7 mouse cellular contexts compared by ENCODE assay signal in the genomic region with DNA sequence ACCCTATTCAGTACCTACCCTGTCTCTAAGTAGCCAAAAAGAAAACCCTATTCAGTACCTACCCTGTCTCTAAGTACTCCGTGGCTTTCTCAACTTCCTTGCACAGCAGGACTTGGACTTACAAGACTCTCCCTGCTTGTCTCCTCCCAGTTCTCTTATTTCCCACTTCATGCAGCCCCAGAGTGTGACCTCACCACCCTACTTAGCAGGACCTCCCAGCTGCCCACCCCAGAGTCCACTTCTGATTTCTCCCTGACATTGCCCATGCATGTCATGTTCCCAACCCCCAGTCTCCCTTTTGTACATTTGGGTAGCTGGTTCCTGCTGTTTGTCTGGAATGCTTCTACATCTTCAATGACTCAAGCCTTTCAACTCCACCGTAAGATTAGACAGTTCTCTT. TPM values are rescaled to one million over a fixed set of nuclear protein-coding genes. Genes with fewer than 3 reads are reported as not detected.
DNase-seq lines count a peak whose midpoint lies in the region; ATAC-seq and TF ChIP-seq lines count a peak whose summit lies in the region.

No protein-coding gene starts in this region.

- peak overlapping the region; percentile 75 for H3K4me3 ChIP-seq in embryonic facial prominence, embryonic 15.5 days (replicated peaks)
- peak overlapping the region; percentile 91 for H3K4me3 ChIP-seq in hindbrain, postnatal 0 days (ENCODE audit: low read length)
- H3K4me3 ChIP-seq in macrophage (ENCODE audit: inconsistent target) = peak overlapping the region; percentile 69

- 2% methylated on average over 2 of the region's 2 CpGs for WGBS in embryonic facial prominence, embryonic 15.5 days
- 2% methylated on average over 2 of the region's 2 CpGs for WGBS in hindbrain, postnatal 0 days
- 0% methylated on average over 2 of the region's 2 CpGs for WGBS in macrophage (ENCODE audit: missing documents)

- no peaks in the 10 kb centered on the region for H3K27me3 ChIP-seq in embryonic facial prominence, embryonic 15.5 days
- H3K27me3 ChIP-seq in hindbrain, postnatal 0 days (ENCODE audit: insufficient read depth, low read length) = no peaks in the 10 kb centered on the region

- H3K4me2 ChIP-seq in embryonic facial prominence, embryonic 15.5 days (replicated peaks) = peak overlapping the region; percentile 85
- peak overlapping the region; percentile 98 for H3K4me2 ChIP-seq in hindbrain, postnatal 0 days (ENCODE audit: low read depth, low read length)

- H3K9me3 ChIP-seq in embryonic facial prominence, embryonic 15.5 days (replicated peaks) = no peaks in the 10 kb centered on the region
- H3K9me3 ChIP-seq in hindbrain, postnatal 0 days (ENCODE audit: low read length) = no peaks in the 10 kb centered on the region

- peaks cover 74% of the 10 kb centered on the region for H3K79me2 ChIP-seq in macrophage (ENCODE audit: inconsistent target)

- DNase-seq in thymus, postnatal 14 days = peak; percentile 27
- no peak for DNase-seq in thymus, postnatal 0 days (ENCODE audit: low spot score)
- peak; percentile 26 for DNase-seq in hindbrain, postnatal 0 days (ENCODE audit: low spot score)
- DNase-seq in layer of hippocampus, postnatal 10 days (ENCODE audit: low spot score in 2 of 2) = no peak

- H3K4me1 ChIP-seq in embryonic facial prominence, embryonic 15.5 days = peaks cover 37% of the 10 kb centered on the region
- no peaks in the 10 kb centered on the region for H3K4me1 ChIP-seq in hindbrain, postnatal 0 days (ENCODE audit: insufficient read depth, low read length)

- TF ChIP-seq CTCF in hindbrain, postnatal 0 days (IDR thresholded peaks at IDR 0.05; ENCODE audit: low read depth) = no peak

- peak overlapping the region; percentile 100 for H3K27ac ChIP-seq in embryonic facial prominence, embryonic 15.5 days (replicated peaks)
- H3K27ac ChIP-seq in hindbrain, postnatal 0 days = peak overlapping the region; percentile 100; the same call in 1 of the 2 replicates
- H3K27ac ChIP-seq in macrophage = peak overlapping the region; percentile 95

- ATAC-seq in embryonic facial prominence, embryonic 15.5 days (ENCODE audit: insufficient number of reproducible peaks, low FRiP score, low TSS enrichment, low read depth) = no peak
- ATAC-seq in hindbrain, postnatal 0 days = no peak
- no peak for ATAC-seq in monocyte, adult 5-6 weeks (replicated peaks; ENCODE audit: insufficient number of reproducible peaks, low FRiP score, low TSS enrichment, poor library complexity, severe bottlenecking)

- H3K36me3 ChIP-seq in embryonic facial prominence, embryonic 15.5 days = peaks cover 5% of the 10 kb centered on the region; the same call in 1 of the 2 replicates
- no peaks in the 10 kb centered on the region for H3K36me3 ChIP-seq in hindbrain, postnatal 0 days (ENCODE audit: insufficient read depth, low read length)
- no peaks in the 10 kb centered on the region for H3K36me3 ChIP-seq in macrophage (ENCODE audit: inconsistent target)

- H3K9ac ChIP-seq in embryonic facial prominence, embryonic 15.5 days = peak overlapping the region; percentile 91
- H3K9ac ChIP-seq in hindbrain, postnatal 0 days (replicated peaks; ENCODE audit: low read length) = peak overlapping the region; percentile 95; the same call in 1 of the 2 replicates

RNA-seq across cellular contexts. Expression of gene Brd2, which starts 1.1 kb away (rescaled TPM):
- polyA plus RNA-seq in thymus, postnatal 0 days (2015; fragmentation: Nextera tagmentation; extraction: Ambion mirVana) = 98.3 and 107 TPM in 2 replicates
- 118 and 122 TPM in 2 replicates for polyA plus RNA-seq in embryonic facial prominence, embryonic 15.5 days (2015; fragmentation: Nextera tagmentation; extraction: Ambion mirVana)
- 180 and 195 TPM in 2 replicates for total RNA-seq in hindbrain, postnatal 0 days (2014; rRNA removed)
- polyA plus RNA-seq in hindbrain, postnatal 0 days (2015; fragmentation: Nextera tagmentation; extraction: Ambion mirVana) = 101 and 108 TPM in 2 replicates
- 1,000 to 10,000 TPM in 10 of 26 experiments, 100 to 1,000 TPM in 16; 551 to 1,905 (median 901) TPM for total RNA-seq in macrophage (2018; cell fraction: chromatin; rRNA removed)
- 100 to 1,000 TPM; 172 to 417 (median 260) TPM for total RNA-seq in macrophage (2018; cell fraction: cytosol; rRNA removed)
- total RNA-seq in macrophage (2018; cell fraction: nucleus; rRNA removed) = 1,000 to 10,000 TPM in 5 of 26 experiments, 100 to 1,000 TPM in 21; 415 to 1,213 (median 670) TPM
- 130 to 435 TPM (median 155 TPM) in 3 replicates for polyA plus RNA-seq in macrophage (2018)
- 374 to 583 TPM (median 393 TPM) in 3 replicates for total RNA-seq in monocyte, adult 5-6 weeks (2017)
- 100 to 1,000 TPM; 252 to 263 TPM for total RNA-seq in layer of hippocampus, postnatal 10 days (2021)

RNA-seq across cellular contexts. Expression of gene H2-DMa, which starts 4.2 kb away (rescaled TPM):
- 113 and 114 TPM in 2 replicates for polyA plus RNA-seq in thymus, postnatal 0 days (2015; fragmentation: Nextera tagmentation; extraction: Ambion mirVana)
- 14.0 and 15.3 TPM in 2 replicates for polyA plus RNA-seq in embryonic facial prominence, embryonic 15.5 days (2015; fragmentation: Nextera tagmentation; extraction: Ambion mirVana)
- total RNA-seq in hindbrain, postnatal 0 days (2014; rRNA removed) = 30.9 and 31.3 TPM in 2 replicates
- polyA plus RNA-seq in hindbrain, postnatal 0 days (2015; fragmentation: Nextera tagmentation; extraction: Ambion mirVana) = 23.5 and 24.1 TPM in 2 replicates
- total RNA-seq in macrophage (2018; cell fraction: chromatin; rRNA removed) = 10 to 100 TPM; 26.4 to 64.6 (median 44.4) TPM
- total RNA-seq in macrophage (2018; cell fraction: cytosol; rRNA removed) = 10 to 100 TPM; 21.2 to 68.5 (median 39.5) TPM
- total RNA-seq in macrophage (2018; cell fraction: nucleus; rRNA removed) = 100 to 1,000 TPM in 6 of 26 experiments, 10 to 100 TPM in 20; 42.2 to 142 (median 72.5) TPM
- 19.1 to 57.0 TPM (median 47.3 TPM) in 3 replicates for polyA plus RNA-seq in macrophage (2018)
- 55.9 to 84.5 TPM (median 72.8 TPM) in 3 replicates for total RNA-seq in monocyte, adult 5-6 weeks (2017)
- 10 to 100 TPM; 34.4 to 38.6 TPM for total RNA-seq in layer of hippocampus, postnatal 10 days (2021)

RNA-seq across cellular contexts. Expression of gene H2-DMb2, which starts 19.6 kb away (rescaled TPM):
- polyA plus RNA-seq in thymus, postnatal 0 days (2015; fragmentation: Nextera tagmentation; extraction: Ambion mirVana) = 57.8 and 62.9 TPM in 2 replicates
- polyA plus RNA-seq in embryonic facial prominence, embryonic 15.5 days (2015; fragmentation: Nextera tagmentation; extraction: Ambion mirVana) = 0.61 and 0.93 TPM in 2 replicates
- total RNA-seq in hindbrain, postnatal 0 days (2014; rRNA removed) = 0.16 TPM in 1 of 2 replicates, not detected in the other
- 0.58 and 0.59 TPM in 2 replicates for polyA plus RNA-seq in hindbrain, postnatal 0 days (2015; fragmentation: Nextera tagmentation; extraction: Ambion mirVana)
- total RNA-seq in macrophage (2018; cell fraction: chromatin; rRNA removed) = 1 to 10 TPM in 14 of 26 experiments, under 1 TPM in 3, not detected in 9; 0.70 to 4.6 (median 1.7) TPM
- total RNA-seq in macrophage (2018; cell fraction: cytosol; rRNA removed) = 1 to 10 TPM in 25 of 26 experiments, under 1 TPM in 1; 0.99 to 2.2 (median 1.5) TPM
- 1 to 10 TPM in 14 of 26 experiments, under 1 TPM in 9, not detected in 3; 0.40 to 3.0 (median 1.3) TPM for total RNA-seq in macrophage (2018; cell fraction: nucleus; rRNA removed)
- polyA plus RNA-seq in macrophage (2018) = 1.2 to 2.2 TPM (median 1.8 TPM) in 3 replicates
- total RNA-seq in monocyte, adult 5-6 weeks (2017) = 71.7 to 98.5 TPM (median 90.4 TPM) in 3 replicates
- not detected for total RNA-seq in layer of hippocampus, postnatal 10 days (2021)

RNA-seq across cellular contexts. Expression of gene H2-DMb1, which starts 29.4 kb away (rescaled TPM):
- polyA plus RNA-seq in thymus, postnatal 0 days (2015; fragmentation: Nextera tagmentation; extraction: Ambion mirVana) = 39.8 and 42.2 TPM in 2 replicates
- polyA plus RNA-seq in embryonic facial prominence, embryonic 15.5 days (2015; fragmentation: Nextera tagmentation; extraction: Ambion mirVana) = 3.2 and 3.8 TPM in 2 replicates
- total RNA-seq in hindbrain, postnatal 0 days (2014; rRNA removed) = 1.8 and 3.0 TPM in 2 replicates
- polyA plus RNA-seq in hindbrain, postnatal 0 days (2015; fragmentation: Nextera tagmentation; extraction: Ambion mirVana) = 1.4 and 1.8 TPM in 2 replicates
- total RNA-seq in macrophage (2018; cell fraction: chromatin; rRNA removed) = 10 to 100 TPM in 8 of 26 experiments, 1 to 10 TPM in 18; 1.2 to 20.1 (median 8.1) TPM
- 10 to 100 TPM; 27.0 to 79.7 (median 49.7) TPM for total RNA-seq in macrophage (2018; cell fraction: cytosol; rRNA removed)
- total RNA-seq in macrophage (2018; cell fraction: nucleus; rRNA removed) = 10 to 100 TPM; 11.2 to 50.6 (median 30.8) TPM
- polyA plus RNA-seq in macrophage (2018) = 26.4 to 54.6 TPM (median 34.2 TPM) in 3 replicates
- total RNA-seq in monocyte, adult 5-6 weeks (2017) = 48.2 to 62.0 TPM (median 61.5 TPM) in 3 replicates
- total RNA-seq in layer of hippocampus, postnatal 10 days (2021) = under 1 TPM; 0.69 to 0.91 TPM

RNA-seq across cellular contexts. Expression of gene H2-Oa, which starts 31.4 kb away (rescaled TPM):
- 55.0 and 57.1 TPM in 2 replicates for polyA plus RNA-seq in thymus, postnatal 0 days (2015; fragmentation: Nextera tagmentation; extraction: Ambion mirVana)
- 0.54 and 0.89 TPM in 2 replicates for polyA plus RNA-seq in embryonic facial prominence, embryonic 15.5 days (2015; fragmentation: Nextera tagmentation; extraction: Ambion mirVana)
- total RNA-seq in hindbrain, postnatal 0 days (2014; rRNA removed) = not detected in 2 replicates
- 0.23 and 0.31 TPM in 2 replicates for polyA plus RNA-seq in hindbrain, postnatal 0 days (2015; fragmentation: Nextera tagmentation; extraction: Ambion mirVana)
- total RNA-seq in macrophage (2018; cell fraction: chromatin; rRNA removed) = under 1 TPM in 3 of 26 experiments, not detected in 23; 0.59 to 0.91 (median 0.63) TPM
- 1 to 10 TPM in 6 of 26 experiments, under 1 TPM in 20; 0.36 to 1.5 (median 0.80) TPM for total RNA-seq in macrophage (2018; cell fraction: cytosol; rRNA removed)
- total RNA-seq in macrophage (2018; cell fraction: nucleus; rRNA removed) = 1 to 10 TPM in 8 of 26 experiments, under 1 TPM in 9, not detected in 9; 0.58 to 1.5 (median 0.87) TPM
- polyA plus RNA-seq in macrophage (2018) = 0.25 to 1.4 TPM (median 0.62 TPM) in 3 replicates
- 7.8 to 18.9 TPM (median 17.6 TPM) in 3 replicates for total RNA-seq in monocyte, adult 5-6 weeks (2017)
- total RNA-seq in layer of hippocampus, postnatal 10 days (2021) = under 1 TPM in 1 of 2 experiments, not detected in 1; 0.34 TPM

Comparison
In these comparisons a context has a peak if more than half of its experiments do, and no peak if none do; other contexts are left out.
1. DNase-seq: peak in thymus, postnatal 14 days (single experiment) and hindbrain, postnatal 0 days (single experiment); none in thymus, postnatal 0 days (single experiment) and layer of hippocampus, postnatal 10 days (0 of 2).
2. RNA of gene H2-DMb2, which starts 19.6 kb away (polyA plus RNA-seq): 57.8 to 62.9 TPM in thymus, postnatal 0 days; 1.2 to 2.2 TPM in macrophage, 0.61 to 0.93 TPM in embryonic facial prominence, embryonic 15.5 days and 0.58 to 0.59 TPM in hindbrain, postnatal 0 days; every median in the first group is over 10 times any median in the second.
3. Peak in every context shown above with its lines, with median percentiles within 50 percentile points of each other: H3K27ac ChIP-seq and H3K4me3 ChIP-seq.